Mouse (Mus musculus) hindbrain, embryonic 11.5 days (tissue): ENCODE measurements around the gene Anxa3. TPM values are rescaled to one million over a fixed set of nuclear protein-coding genes. Genes with fewer than 3 reads are reported as not detected.

ENCODE experiments used
- ATAC-seq: fragments of 200-750 bp; cut with Nextera tagmentation; 2 replicates; pipeline ENCODE4 v1.8.0; 2017; ENCODE audit warnings: mild to moderate bottlenecking, moderate TSS enrichment, moderate library complexity; ENCODE audit not compliant: low FRiP score
- DNase-seq: peaks from one replicate; pipeline ENCODE4 v3.0.0-alpha.2; 2015; ENCODE audit warnings: low spot score
- H3K27ac ChIP-seq: fragments of 300-500 bp; sonication (generic); 2 replicates; pipeline ENCODE4 v1.5.1; 2014; ENCODE audit warnings: mild to moderate bottlenecking, low read depth, low read length
- H3K27me3 ChIP-seq: fragments of 300-500 bp; sonication (generic); 2 replicates; pipeline ENCODE4 v1.6.1; 2014; ENCODE audit warnings: mild to moderate bottlenecking, low read length, moderate library complexity, mixed read lengths; ENCODE audit not compliant: control insufficient read depth, insufficient read depth
- H3K36me3 ChIP-seq: fragments of 300-500 bp; sonication (generic); 2 replicates; pipeline ENCODE4 v1.6.1; 2014; ENCODE audit warnings: mild to moderate bottlenecking, low read length, moderate library complexity, mixed read lengths; ENCODE audit not compliant: control insufficient read depth, insufficient read depth
- H3K4me1 ChIP-seq: fragments of 300-500 bp; sonication (generic); replicated peaks from 2 replicates; pipeline ENCODE4 v1.6.1; 2014; ENCODE audit warnings: low read length, mixed read lengths; ENCODE audit not compliant: control insufficient read depth, insufficient read depth
- H3K4me2 ChIP-seq: fragments of 300-500 bp; sonication (generic); replicated peaks from 2 replicates; pipeline ENCODE4 v1.6.1; 2014; ENCODE audit warnings: mild to moderate bottlenecking, low read depth, low read length
- H3K4me3 ChIP-seq: fragments of 300-500 bp; sonication (generic); 2 replicates; pipeline ENCODE4 v1.5.1; 2014; ENCODE audit warnings: low read depth, low read length
- H3K9ac ChIP-seq: fragments of 300-500 bp; sonication (generic); 2 replicates; pipeline ENCODE4 v1.6.1; 2014; ENCODE audit warnings: low read depth, low read length
- H3K9me3 ChIP-seq: fragments of 300-500 bp; sonication (generic); 2 replicates; pipeline ENCODE4 v1.6.1; 2016; ENCODE audit warnings: low read length; ENCODE audit not compliant: control insufficient read depth
- WGBS: fragments of 180-500 bp; shearing (Covaris S2); extraction: QIAGEN DNeasy Blood & Tissue Kit; methylation state at CpG from one replicate; pipeline ENCODE4 v1.1.7; 2014; 5-methylcytosine and 5-hydroxymethylcytosine counted together
- polyA plus RNA-seq: library from polyadenylated mRNA; unstranded; fragments of >200 nt; fragmentation: Nextera tagmentation; extraction: Ambion mirVana; gene quantifications from 2 replicates; pipeline ENCODE4 v1.2.1, GENCODE M21; 2014

Anxa3 gene
- 46.3 and 60.0 TPM in 2 replicates for polyA plus RNA-seq

DNA sequence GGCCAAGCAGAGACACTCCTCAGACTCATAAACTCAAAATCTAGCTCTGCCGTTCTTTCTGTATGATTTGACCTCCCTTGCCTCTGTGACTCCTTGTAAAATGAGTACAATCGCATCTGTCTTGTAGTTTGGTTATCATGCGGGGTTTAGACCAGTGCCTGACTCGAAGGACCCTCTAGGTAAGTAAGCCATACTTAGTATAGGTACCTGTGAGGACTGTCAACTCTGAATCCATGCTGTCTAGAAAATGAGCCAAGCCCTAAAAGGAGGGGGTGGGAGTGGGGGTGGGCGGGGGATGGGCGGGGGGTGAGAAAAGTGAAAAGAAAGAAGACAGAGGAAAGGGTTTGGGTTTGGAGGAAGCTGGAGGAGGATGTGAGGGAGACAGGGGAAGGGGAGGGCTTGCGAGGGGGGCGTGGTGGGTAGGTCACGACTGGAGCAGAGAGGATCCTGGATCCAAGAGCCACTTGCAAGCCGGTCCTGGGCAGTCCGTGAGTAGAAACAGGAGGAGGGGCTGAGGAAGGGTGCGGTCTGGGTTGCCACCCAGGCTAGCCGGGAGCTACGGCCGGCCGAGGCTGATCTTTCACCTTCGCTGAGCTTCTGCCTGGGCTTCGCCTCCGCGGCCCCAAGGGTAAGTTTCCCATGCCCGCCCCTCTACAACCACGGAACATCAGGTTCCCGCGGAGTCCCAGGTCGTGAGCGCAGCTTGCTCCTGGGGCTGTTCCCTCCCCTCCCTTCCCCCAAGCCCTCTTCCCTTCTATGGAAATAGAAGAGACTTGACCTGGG, at the start of gene Anxa3:
Gene Anxa3 (plus strand): TSS at position 404 of the 783 bp plus-strand sequence.
- H3K4me2 ChIP-seq, result peak within 1 kb of the TSS; percentile 60
- DNase-seq, result peak; percentile 43
- peak within 1 kb of the TSS; percentile 31 for H3K4me3 ChIP-seq
- no peaks in the 10 kb centered on the region for H3K4me1 ChIP-seq
- no peaks in the 10 kb centered on the region for H3K9me3 ChIP-seq
- WGBS, result 11% methylated on average over 25 of the region's 26 CpGs
- H3K36me3 ChIP-seq, result no peaks in the 10 kb centered on the region
- H3K9ac ChIP-seq, result 0 out of 2 replicates have a peak within 1 kb of the TSS, but pooled peaks have one; percentile 33
- H3K27ac ChIP-seq, result no peak within 1 kb of the TSS
- ATAC-seq, result peak; percentile 80
- H3K27me3 ChIP-seq, result no peaks in the 10 kb centered on the region

- Histone ChIP-seq H3K4me2 (no peak overlapping the region), H3K36me3 (no peaks in the 10 kb centered on the region), H3K9me3 (no peaks in the 10 kb centered on the region), H3K27ac (no peak overlapping the region), H3K4me3 (no peak overlapping the region), H3K27me3 (no peaks in the 10 kb centered on the region), H3K9ac (no peak overlapping the region), H3K4me1 (no peaks in the 10 kb centered on the region)
- WGBS, result 58% methylated on average over 8 of the region's 8 CpGs
- peak; percentile 44 for DNase-seq
- ATAC-seq, result peak; percentile 85
These were observed 45.7 kb upstream of the Anxa3 start for GRCm38 (mm10) chr5:96747195-96747984.

- Histone ChIP-seq H3K4me1 (no peaks in the 10 kb centered on the region), H3K4me2 (no peak overlapping the region), H3K36me3 (no peaks in the 10 kb centered on the region), H3K9me3 (no peaks in the 10 kb centered on the region), H3K27ac (no peak overlapping the region), H3K27me3 (no peaks in the 10 kb centered on the region), H3K4me3 (no peak overlapping the region), H3K9ac (no peak overlapping the region)
- no peak for DNase-seq
- no peak for ATAC-seq
- WGBS, result 93% methylated on average over 7 of the region's 7 CpGs
These were observed 35.5 kb upstream of the Anxa3 start for GRCm38 (mm10) chr5:96757615-96758014.

DNA sequence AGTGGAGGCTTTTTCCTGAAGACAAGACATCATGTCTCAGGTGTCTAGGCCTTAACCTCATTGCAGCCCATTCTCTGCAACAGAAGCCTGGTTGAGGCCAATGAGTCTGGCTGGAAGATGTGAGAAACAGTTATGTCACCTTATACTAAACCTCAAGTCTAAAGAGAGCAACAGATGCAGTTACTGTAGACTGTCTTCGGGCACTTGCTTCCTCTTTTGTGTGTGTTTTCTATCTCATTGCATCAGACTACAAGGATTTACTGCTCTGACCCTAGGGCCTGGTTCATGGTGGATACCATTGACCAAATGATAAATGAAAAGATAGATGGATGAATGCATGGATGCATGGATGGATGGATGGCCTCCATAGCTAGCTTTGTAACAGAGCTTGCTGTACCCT, 31.1 kb upstream of the Anxa3 start:
- DNase-seq, result no peak
- no peaks in the 10 kb centered on the region for H3K27me3 ChIP-seq
- no peak for ATAC-seq
- WGBS, result 87% methylated on average over 1 of the region's 1 CpGs
- no peak overlapping the region for H3K4me2 ChIP-seq
- no peaks in the 10 kb centered on the region for H3K4me1 ChIP-seq
- H3K36me3 ChIP-seq, result no peaks in the 10 kb centered on the region
- no peaks in the 10 kb centered on the region for H3K9me3 ChIP-seq
- H3K4me3 ChIP-seq, result no peak overlapping the region
- H3K9ac ChIP-seq, result no peak overlapping the region
- no peak overlapping the region for H3K27ac ChIP-seq

DNA sequence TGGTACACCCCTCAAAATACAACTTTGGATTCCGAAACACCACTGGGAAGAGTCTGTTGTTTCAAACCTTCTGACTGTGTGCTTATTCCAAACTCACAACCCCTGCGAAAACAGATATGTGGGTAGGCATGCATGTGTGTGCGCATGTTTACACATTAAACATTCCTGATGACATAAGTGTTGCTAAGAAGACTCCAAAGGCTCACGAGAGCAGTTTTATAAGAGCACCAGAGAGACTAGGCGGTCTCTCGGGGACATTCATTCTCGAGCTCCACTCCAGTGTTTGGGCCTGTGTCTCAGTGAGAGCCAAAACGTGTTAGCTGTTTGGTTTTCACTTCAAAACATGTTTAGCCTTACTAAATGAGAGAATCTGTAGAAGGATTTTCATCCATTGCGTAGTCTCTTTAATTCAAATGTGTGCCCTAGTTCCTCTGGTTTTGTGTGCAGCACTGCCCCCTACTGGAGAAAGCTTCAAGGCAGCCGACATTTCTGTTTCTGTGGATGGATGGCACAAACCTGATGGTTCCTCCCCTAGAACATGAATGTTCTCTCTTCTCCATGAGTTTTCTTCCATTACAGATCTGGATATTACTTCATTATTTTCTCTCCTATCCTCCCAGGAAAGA, 24.2 kb upstream of the Anxa3 start:
- WGBS, result 66% methylated on average over 10 of the region's 10 CpGs
- H3K9me3 ChIP-seq, result no peaks in the 10 kb centered on the region
- H3K27ac ChIP-seq, result no peak overlapping the region
- no peak overlapping the region for H3K4me2 ChIP-seq
- no peaks in the 10 kb centered on the region for H3K36me3 ChIP-seq
- no peak for ATAC-seq
- no peaks in the 10 kb centered on the region for H3K27me3 ChIP-seq
- peak; percentile 87 for DNase-seq
- H3K9ac ChIP-seq, result no peak overlapping the region
- no peaks in the 10 kb centered on the region for H3K4me1 ChIP-seq
- H3K4me3 ChIP-seq, result no peak overlapping the region

- Histone ChIP-seq H3K27ac (no peak overlapping the region), H3K4me1 (no peaks in the 10 kb centered on the region), H3K4me3 (no peak overlapping the region), H3K27me3 (no peaks in the 10 kb centered on the region), H3K9me3 (no peaks in the 10 kb centered on the region), H3K9ac (no peak overlapping the region), H3K4me2 (no peak overlapping the region), H3K36me3 (no peaks in the 10 kb centered on the region)
- 89% methylated on average over 14 of the region's 14 CpGs for WGBS
- ATAC-seq, result no peak
- DNase-seq, result no peak
These were observed 9.4 kb upstream of the Anxa3 start for GRCm38 (mm10) chr5:96783506-96784288.

DNA sequence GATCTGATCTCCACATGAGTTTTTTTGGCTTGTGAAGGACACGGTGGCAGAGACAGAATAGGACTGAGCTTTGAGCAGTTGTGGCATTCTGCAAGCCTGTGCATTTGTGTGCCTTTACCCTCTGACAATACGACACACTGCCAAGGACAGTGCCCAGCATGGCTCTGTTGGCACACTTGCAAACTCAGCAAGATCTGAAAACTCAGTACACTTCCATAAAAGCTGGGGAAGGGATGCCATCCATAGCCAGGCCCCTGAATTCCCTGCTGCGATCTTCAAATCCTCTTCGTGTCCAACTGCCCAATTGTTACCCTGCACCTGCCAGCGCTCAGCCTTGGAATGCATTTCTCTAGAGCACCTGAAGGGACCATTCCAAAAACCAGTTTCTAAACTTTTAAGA, 8.0 kb upstream of the Anxa3 start:
- ATAC-seq (no peak), DNase-seq (no peak)
- no peak overlapping the region for H3K4me2 ChIP-seq
- H3K36me3 ChIP-seq, result no peaks in the 10 kb centered on the region
- no peak overlapping the region for H3K9ac ChIP-seq
- H3K4me3 ChIP-seq, result no peak overlapping the region
- H3K27ac ChIP-seq, result no peak overlapping the region
- H3K9me3 ChIP-seq, result no peaks in the 10 kb centered on the region
- no peaks in the 10 kb centered on the region for H3K27me3 ChIP-seq
- no peaks in the 10 kb centered on the region for H3K4me1 ChIP-seq
- 91% methylated on average over 5 of the region's 5 CpGs for WGBS

DNA sequence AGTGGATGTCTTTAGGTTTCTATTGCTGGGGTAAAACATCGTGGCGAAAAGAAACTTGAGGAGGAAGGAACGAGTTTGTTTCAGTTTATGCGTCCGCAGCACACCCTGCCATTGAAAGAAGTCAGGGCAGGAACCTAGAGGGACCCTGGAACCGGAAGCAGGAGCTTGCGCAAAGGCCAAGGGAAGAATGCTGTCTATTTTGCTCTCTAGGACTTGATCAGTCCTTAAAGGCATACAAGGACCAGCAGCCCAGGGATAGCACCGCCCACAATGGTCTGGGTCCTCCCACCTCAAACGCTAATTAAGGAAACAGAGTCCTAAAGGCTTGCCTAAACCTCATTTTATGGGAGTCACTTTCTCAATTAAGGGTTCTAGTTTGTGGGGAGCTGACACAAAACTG, 717 bp upstream of the Anxa3 start:
- Histone ChIP-seq H3K4me1 (no peaks in the 10 kb centered on the region), H3K9ac (no peak overlapping the region), H3K4me3 (no peak overlapping the region), H3K27ac (no peak overlapping the region), H3K4me2 (no peak overlapping the region), H3K9me3 (no peaks in the 10 kb centered on the region), H3K27me3 (no peaks in the 10 kb centered on the region), H3K36me3 (no peaks in the 10 kb centered on the region)
- DNase-seq (no peak), ATAC-seq (no peak)
- 68% methylated on average over 9 of the region's 9 CpGs for WGBS
